ENCODE assay signal across 11 mouse cellular contexts in the genomic region with DNA sequence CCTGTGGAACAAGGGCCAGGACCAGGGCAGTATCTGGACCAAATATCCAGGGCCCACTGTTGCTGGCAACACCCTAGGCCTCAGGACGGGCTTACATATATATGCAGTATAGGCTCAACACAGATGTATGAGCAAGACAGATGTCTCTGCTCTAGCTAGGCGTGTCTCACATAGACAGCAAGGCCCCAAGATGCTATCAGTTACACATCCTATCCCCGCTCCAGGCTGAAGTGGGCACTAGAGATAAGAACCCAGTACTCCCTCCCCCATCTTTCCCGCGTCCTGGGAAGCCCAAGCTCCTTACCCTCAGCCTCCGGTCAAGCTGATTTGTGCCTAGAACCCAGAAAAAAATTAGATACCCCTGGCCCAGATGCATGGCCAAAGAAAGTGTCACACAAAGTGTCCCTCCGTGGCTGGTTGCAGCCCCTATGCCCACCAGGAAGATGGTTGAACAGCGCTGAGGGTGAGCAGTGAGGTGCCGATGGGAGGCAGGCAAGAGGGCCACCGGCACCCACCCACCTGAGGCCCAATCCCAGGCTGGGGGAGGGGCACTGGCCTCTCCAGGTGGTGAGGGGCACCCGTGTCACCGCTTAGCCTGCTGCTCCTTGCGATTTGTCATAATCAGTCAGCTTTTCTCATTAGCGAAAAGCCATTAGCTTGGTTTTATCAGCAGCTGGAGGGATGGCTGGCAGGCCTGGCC.
DNase-seq lines count a peak whose midpoint lies in the region; ATAC-seq lines count a peak whose summit lies in the region.
"Had no signal": no experiment of that assay in that cellular context is flagged by ENCODE, and none has a peak within 500 bp of the region (broad histone marks: within the 10 kb centered on the region; RNA-seq: fewer than 3 reads in every experiment).

No protein-coding gene starts in this region.

- no peaks in the 10 kb centered on the region for H3K36me3 ChIP-seq in kidney, embryonic 15.5 days
- H3K36me3 ChIP-seq in liver, embryonic 11.5 days (ENCODE audit: control insufficient read depth, insufficient read depth, low read length): no peaks in the 10 kb centered on the region
- no peaks in the 10 kb centered on the region for H3K36me3 ChIP-seq in stomach, embryonic 16.5 days (ENCODE audit: control insufficient read depth, insufficient read depth, low read length)
- H3K36me3 ChIP-seq: embryonic facial prominence, embryonic 12.5 days; forebrain, embryonic 12.5 days had no signal

- H3K27me3 ChIP-seq in kidney, embryonic 15.5 days: peaks cover 72% of the 10 kb centered on the region
- H3K27me3 ChIP-seq in liver, embryonic 11.5 days (replicated peaks; ENCODE audit: control insufficient read depth, insufficient read depth, low read length): peaks cover 32% of the 10 kb centered on the region
- H3K27me3 ChIP-seq in stomach, embryonic 16.5 days (ENCODE audit: control insufficient read depth, insufficient read depth, low read length): peaks cover 3% of the 10 kb centered on the region

- H3K4me2 ChIP-seq in kidney, embryonic 15.5 days: peak overlapping the region; percentile 28; the same call in 1 of the 2 replicates
- H3K4me2 ChIP-seq in liver, embryonic 11.5 days: peak overlapping the region; percentile 49
- no peak overlapping the region for H3K4me2 ChIP-seq in stomach, embryonic 16.5 days (ENCODE audit: low read depth, low read length)
- H3K4me2 ChIP-seq: embryonic facial prominence, embryonic 12.5 days; forebrain, embryonic 12.5 days had no signal

- H3K27ac ChIP-seq in kidney, embryonic 15.5 days: no peak overlapping the region
- no peak overlapping the region for H3K27ac ChIP-seq in liver, embryonic 11.5 days (ENCODE audit: low read depth, low read length)
- H3K27ac ChIP-seq in stomach, embryonic 16.5 days (ENCODE audit: low read length): no peak overlapping the region
- H3K27ac ChIP-seq: embryonic facial prominence, embryonic 12.5 days; forebrain, embryonic 12.5 days had no signal

- 50% methylated on average over 14 of the region's 14 CpGs for WGBS in kidney, embryonic 15.5 days
- 27% methylated on average over 14 of the region's 14 CpGs for WGBS in liver, embryonic 11.5 days
- WGBS in stomach, embryonic 16.5 days: 39% methylated on average over 14 of the region's 14 CpGs

- ATAC-seq in kidney, embryonic 15.5 days (replicated peaks; ENCODE audit: low FRiP score): peak; percentile 56
- peak; percentile 89 for ATAC-seq in liver, embryonic 11.5 days (replicated peaks; ENCODE audit: low FRiP score)
- ATAC-seq in stomach, embryonic 16.5 days (ENCODE audit: insufficient read depth, low FRiP score): peak; percentile 45; the same call in 1 of the 2 replicates

- H3K9ac ChIP-seq in kidney, embryonic 15.5 days: no peak overlapping the region
- 0 out of 2 replicates have a peak overlapping the region, but pooled peaks have one; percentile 14 for H3K9ac ChIP-seq in liver, embryonic 11.5 days (ENCODE audit: low read depth, low read length)
- no peak overlapping the region for H3K9ac ChIP-seq in stomach, embryonic 16.5 days (ENCODE audit: low read length)
- H3K9ac ChIP-seq: embryonic facial prominence, embryonic 12.5 days; forebrain, embryonic 12.5 days had no signal

- no peak for DNase-seq in kidney, adult 8-10 months
- peak; percentile 55 for DNase-seq in c-Kit-positive CD71-positive TER-119-positive erythroid progenitor cells, embryonic 14.5 days (ENCODE audit: low spot score)
- DNase-seq in liver, embryonic 11.5 days (ENCODE audit: low spot score): no peak
- DNase-seq in MN1 (ENCODE audit: low spot score): no peak
- no peak for DNase-seq in adrenal gland, postnatal 25 days
- DNase-seq: cerebellum, postnatal 10 days; kidney, adult 2 months had no signal

- H3K4me3 ChIP-seq in kidney, embryonic 15.5 days (replicated peaks): no peak overlapping the region
- no peak overlapping the region for H3K4me3 ChIP-seq in liver, embryonic 11.5 days (ENCODE audit: low read depth, low read length)
- no peak overlapping the region for H3K4me3 ChIP-seq in stomach, embryonic 16.5 days (replicated peaks; ENCODE audit: low read length)
- H3K4me3 ChIP-seq: embryonic facial prominence, embryonic 12.5 days; forebrain, embryonic 12.5 days had no signal

- no peaks in the 10 kb centered on the region for H3K9me3 ChIP-seq in kidney, embryonic 15.5 days (replicated peaks)
- no peaks in the 10 kb centered on the region for H3K9me3 ChIP-seq in liver, embryonic 11.5 days (ENCODE audit: control insufficient read depth, low read length)
- no peaks in the 10 kb centered on the region for H3K9me3 ChIP-seq in stomach, embryonic 16.5 days (replicated peaks; ENCODE audit: control insufficient read depth, low read length)
- H3K9me3 ChIP-seq: embryonic facial prominence, embryonic 12.5 days; forebrain, embryonic 12.5 days had no signal

- peaks cover 22% of the 10 kb centered on the region for H3K4me1 ChIP-seq in kidney, embryonic 15.5 days
- H3K4me1 ChIP-seq in liver, embryonic 11.5 days (replicated peaks; ENCODE audit: control insufficient read depth, insufficient read depth, low read length): peaks cover 15% of the 10 kb centered on the region
- H3K4me1 ChIP-seq in stomach, embryonic 16.5 days (ENCODE audit: control insufficient read depth, insufficient read depth, low read length): 0 out of 2 replicates have a peak, but pooled peaks cover 6% of the 10 kb centered on the region
